Mouse (Mus musculus) cerebellum, adult 9-10 months (tissue): Measurements from ENCODE around the gene Mn1.

ENCODE experiments used
- DNase-seq: peaks from one replicate; pipeline ENCODE4 v3.0.0; 2022

Mn1 gene

DNA sequence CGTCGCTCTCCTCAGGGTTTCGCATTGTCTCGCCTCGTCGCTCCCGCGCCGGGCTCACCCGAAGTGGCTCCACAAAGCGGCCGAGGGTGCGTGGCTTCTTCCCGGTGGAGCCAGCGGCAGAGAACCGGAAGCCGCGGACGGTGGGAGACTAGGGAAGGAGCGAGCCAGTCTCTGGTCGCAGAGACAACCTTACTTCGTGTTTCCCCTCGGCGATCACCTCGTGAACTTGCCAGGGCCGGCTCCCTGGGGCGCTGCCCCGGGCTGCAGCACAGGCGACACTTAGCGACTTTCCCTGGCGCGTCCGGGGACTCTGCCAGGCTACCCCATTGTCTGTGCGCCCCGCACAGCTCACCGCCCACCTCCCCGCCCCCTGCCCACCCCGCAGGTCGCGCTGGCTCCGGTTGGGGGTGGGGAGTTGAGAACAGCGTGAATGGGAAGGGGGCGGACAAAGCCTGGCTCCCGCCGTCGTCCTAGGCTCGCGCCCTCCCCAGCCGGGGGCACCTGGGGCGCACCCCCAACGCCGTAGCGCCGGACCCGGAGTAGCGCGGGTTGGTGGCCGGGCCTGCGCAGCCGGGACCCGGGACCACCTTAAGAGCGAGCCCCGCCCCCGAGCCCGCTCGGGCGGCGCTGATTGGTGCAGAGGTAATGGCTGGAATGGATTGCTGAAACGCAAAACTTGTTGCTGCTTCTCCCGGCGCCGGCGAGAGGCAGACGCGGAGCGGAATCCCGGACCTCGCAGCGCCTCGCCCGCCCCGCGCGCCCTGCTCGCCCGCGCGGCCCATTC, at the start of gene Mn1:
Gene Mn1, plus strand, starts transcription at position 772 of the 784 bp plus-strand sequence.
- DNase-seq = peak; percentile 20

GRCm38 (mm10) chr5:111367937-111368517, 49.1 kb upstream of the Mn1 start:
- no peak for DNase-seq

GRCm38 (mm10) chr5:111368576-111368975, 48.6 kb upstream of the Mn1 start:
- no peak for DNase-seq

DNA sequence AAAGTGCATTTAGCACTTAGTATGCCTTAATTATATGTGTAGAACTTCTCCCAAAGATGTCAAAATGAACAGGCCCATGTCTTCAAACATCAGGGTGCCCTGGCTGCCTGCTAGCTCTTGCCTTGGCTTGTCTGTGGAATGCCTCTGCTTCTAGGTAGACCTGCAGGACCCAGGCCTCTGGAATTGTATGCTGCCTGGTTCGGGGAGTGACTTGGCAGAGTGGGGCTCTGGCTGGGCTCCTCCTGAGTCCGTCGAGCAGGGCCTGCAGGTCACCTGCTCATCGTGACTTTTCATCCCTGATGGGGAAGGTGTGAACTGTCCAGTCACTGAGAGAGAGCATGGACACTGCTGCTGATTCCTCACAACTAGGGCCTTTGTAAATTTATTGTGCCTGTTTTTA, 41.5 kb upstream of the Mn1 start:
- no peak for DNase-seq

DNA sequence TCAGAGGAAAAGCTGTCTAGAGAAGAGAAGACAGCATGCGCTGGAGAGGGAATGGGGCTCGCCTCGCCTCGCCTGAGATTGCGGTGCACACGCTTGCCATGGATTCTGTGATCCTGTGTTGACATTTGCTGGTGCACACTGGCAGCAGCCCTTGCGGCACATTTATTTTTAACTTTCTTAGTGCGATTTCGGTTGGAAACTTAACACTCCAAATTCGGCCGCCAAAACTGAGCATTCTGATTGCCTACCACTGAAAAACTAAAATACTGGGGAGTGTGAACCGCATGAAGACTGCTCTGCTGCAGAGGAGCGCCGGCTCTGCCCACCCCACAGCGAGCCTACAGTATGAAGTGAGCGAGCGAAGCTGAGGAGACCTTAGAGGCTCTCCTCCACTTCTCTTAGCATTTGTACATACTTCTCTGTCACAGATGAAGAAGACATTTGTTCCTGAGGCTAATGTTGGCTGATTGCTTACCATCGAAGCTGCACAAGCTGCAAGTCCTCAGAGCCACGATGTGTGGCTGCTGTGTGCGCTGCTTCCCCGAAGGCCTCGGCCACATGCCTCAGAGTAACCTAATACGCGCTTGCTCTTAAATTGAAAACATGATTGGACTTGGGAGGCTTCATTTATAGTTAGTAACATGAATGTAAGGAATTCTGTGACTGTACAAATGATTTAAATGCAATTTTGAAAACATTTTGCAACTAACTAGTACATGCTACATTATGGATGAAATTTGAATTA, 40.7 kb upstream of the Mn1 start:
- no peak for DNase-seq

DNA sequence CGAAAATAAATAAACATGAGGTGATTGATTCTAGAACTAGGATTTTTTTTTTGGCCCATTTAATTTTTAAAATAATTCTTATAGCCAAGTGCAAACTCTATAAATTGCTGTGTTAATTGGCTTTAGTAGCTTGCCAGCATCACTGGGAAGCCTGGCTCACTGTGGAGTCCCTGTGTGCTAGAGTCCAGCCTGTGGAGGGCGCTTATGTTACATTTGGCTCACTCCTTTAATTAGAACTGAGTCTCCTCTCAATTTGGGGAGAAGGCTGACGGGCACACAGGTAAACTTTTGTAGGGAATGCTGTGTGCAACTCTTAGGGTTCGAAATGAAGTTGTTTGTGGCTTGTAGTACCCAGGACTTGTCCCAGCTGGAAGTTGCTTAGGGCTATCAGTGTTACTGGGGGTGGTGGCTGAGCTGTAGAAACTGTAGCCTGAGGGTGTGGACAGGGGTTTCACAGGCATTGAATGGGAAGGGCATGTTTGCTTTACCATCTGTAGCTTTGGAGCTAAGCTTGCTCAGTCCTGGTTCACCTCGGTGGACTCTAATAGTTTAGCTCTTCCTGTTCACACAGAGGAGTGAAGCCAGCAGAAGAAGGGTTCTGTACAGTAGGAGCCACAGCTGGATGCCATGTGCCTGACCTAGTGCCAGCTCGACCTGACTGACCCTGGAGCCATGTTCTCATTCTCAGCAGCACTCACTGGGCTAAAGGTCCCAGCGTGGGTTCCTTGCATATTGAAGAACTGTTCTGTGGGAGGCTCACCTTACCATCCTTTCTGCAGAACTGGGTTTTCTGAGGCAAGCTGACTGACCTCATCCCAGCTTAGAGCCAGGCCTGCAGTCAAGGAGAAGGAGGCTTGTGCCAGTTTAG, 38.8 kb upstream of the Mn1 start:
- no peak for DNase-seq

- no peak for DNase-seq
Measured at GRCm38 (mm10) chr5:111383335-111383734, 33.8 kb upstream of the Mn1 start.

- no peak for DNase-seq
Measured at GRCm38 (mm10) chr5:111390911-111391310, 26.3 kb upstream of the Mn1 start.

GRCm38 (mm10) chr5:111391485-111391884, 25.7 kb upstream of the Mn1 start:
- DNase-seq = no peak

- peak; percentile 49 for DNase-seq
Measured at GRCm38 (mm10) chr5:111393346-111394197, 23.6 kb upstream of the Mn1 start.

DNA sequence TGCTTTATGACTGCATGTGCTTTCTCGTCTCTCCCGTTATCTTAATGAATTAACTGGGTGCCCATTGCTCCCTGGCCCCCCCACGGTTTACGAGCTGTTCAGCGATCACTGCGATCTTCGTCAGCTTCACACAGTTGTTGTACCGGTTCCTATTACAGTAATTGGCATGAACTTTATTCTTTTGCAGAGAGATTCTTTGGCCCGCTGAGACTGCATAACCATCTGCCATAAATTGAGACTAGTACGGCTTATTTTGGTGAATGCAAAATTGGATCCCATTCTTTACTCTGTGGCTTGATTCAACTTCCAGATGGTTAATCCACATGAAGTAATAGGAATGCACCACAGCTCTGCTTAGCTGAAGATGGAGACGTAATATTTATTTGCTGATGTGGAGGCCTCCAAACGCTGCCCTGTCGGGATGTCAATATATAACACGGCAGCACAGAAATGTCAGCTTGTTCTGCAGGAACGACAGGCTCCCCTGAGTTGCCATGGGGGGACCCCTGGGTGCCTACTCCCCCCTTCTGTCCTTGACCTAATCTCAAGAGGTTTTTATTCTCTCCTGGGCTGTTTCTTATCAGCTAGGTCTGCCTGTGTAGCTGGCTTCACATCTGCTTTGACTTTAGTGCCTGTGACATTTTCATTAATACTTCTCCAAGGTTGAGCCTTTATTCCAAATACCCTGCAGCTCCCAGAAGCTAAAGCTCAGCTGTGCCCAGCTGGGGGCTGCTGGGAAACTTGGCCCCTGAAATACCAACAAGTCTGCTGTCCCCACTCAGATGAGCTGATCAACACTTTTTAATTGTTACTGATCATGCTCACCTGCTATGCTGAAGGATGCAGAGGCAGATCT, 22.7 kb upstream of the Mn1 start:
- peak; percentile 43 for DNase-seq

GRCm38 (mm10) chr5:111395771-111396170, 21.4 kb upstream of the Mn1 start:
- no peak for DNase-seq

- DNase-seq = no peak
Measured at GRCm38 (mm10) chr5:111396199-111396598, 21.0 kb upstream of the Mn1 start.

GRCm38 (mm10) chr5:111398471-111398870, 18.7 kb upstream of the Mn1 start:
- DNase-seq = no peak

DNA sequence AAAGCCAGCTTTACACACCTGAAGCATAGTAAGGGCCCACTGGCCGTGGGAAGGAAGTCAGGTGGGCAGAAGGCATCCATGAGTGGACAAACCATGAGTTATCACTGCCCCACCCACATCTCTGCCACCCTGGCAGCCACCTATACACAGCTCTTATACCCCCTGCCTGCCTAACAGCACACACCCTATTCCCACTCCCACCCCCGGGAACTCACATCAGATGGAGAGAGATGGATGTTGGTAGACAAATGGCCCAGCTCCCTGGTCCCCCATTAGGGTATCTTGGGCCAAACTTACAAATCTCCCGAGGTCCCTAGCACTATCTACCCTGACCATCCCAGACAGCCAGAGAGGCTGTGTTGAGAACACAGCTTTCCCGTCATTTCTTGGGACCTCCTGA, 17.9 kb upstream of the Mn1 start:
- DNase-seq = no peak

DNA sequence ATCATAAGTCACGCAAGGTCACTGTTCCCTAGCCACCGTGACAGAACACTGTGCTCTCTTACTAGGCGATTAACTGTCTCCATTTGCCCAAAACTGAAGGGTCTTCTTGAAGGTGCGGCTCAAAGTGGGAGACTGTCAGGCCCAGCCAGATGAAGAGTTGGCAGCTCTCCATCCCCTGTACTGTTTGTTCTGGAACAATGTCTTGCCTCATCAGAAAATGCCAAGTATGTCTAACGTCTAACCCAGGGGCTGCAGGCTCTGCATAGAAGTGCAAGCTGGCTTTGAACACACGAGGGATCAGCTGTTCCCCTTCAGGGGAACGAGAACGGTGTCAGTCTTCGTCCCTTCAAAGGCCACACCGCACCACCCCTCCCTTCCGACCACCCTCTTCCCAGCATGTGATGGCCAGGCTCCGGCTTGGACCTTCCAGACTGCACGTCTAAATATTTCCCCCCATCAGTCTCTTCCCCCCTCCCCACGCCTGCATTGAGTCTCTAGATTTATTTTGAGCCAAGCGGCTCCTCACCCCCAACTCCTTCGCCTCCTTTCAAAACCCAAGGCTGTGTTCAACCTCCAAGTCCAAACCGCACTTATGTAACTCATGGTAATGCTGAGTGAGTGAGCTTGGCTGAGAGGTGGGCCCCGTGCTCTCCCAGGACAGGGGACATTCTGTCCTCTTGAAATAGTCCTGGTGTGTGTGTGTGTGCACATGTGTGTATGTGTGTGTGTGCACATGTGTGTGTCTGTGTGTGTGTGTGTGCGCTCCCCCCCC, 15.1 kb upstream of the Mn1 start:
- no peak for DNase-seq

- DNase-seq = no peak
Measured at GRCm38 (mm10) chr5:111402651-111402996, 14.5 kb upstream of the Mn1 start.

- DNase-seq = no peak
Measured at GRCm38 (mm10) chr5:111404721-111405120, 12.4 kb upstream of the Mn1 start.

GRCm38 (mm10) chr5:111408470-111409105, 8.6 kb upstream of the Mn1 start:
- no peak for DNase-seq
